Mouse (Mus musculus) midbrain, embryonic 11.5 days (tissue): ENCODE measurements at regions not wholly inside any gene's neighbourhood (a gene's known extent, or its start where the extent isn't known, plus 50 kb on each side); places are given as distances from the start of the nearest gene placed in this dataset.

ENCODE experiments used
- ATAC-seq: fragments of 200-750 bp; cut with Nextera tagmentation; 2 replicates; pipeline ENCODE4 v1.8.0; 2017; ENCODE audit warnings: moderate TSS enrichment, moderate library complexity; ENCODE audit not compliant: low FRiP score
- DNase-seq: peaks from one replicate; pipeline ENCODE4 v3.0.0; 2015; ENCODE audit warnings: low spot score; ENCODE audit errors: missing footprints
- H3K27ac ChIP-seq: fragments of 300-500 bp; sonication (generic); 2 replicates; pipeline ENCODE4 v1.5.1; 2014; ENCODE audit warnings: low read depth, low read length
- H3K27me3 ChIP-seq: fragments of 300-500 bp; sonication (generic); 2 replicates; pipeline ENCODE4 v1.6.1; 2014; ENCODE audit warnings: mild to moderate bottlenecking, low read length, moderate library complexity, mixed read lengths; ENCODE audit not compliant: control insufficient read depth, insufficient read depth
- H3K36me3 ChIP-seq: fragments of 300-500 bp; sonication (generic); 2 replicates; pipeline ENCODE4 v1.6.1; 2014; ENCODE audit warnings: mild to moderate bottlenecking, low read length, moderate library complexity, mixed read lengths; ENCODE audit not compliant: control insufficient read depth, insufficient read depth
- H3K4me1 ChIP-seq: fragments of 300-500 bp; sonication (generic); 2 replicates; pipeline ENCODE4 v1.6.1; 2014; ENCODE audit warnings: low read length; ENCODE audit not compliant: control insufficient read depth, insufficient read depth
- H3K4me2 ChIP-seq: fragments of 300-500 bp; sonication (generic); 2 replicates; pipeline ENCODE4 v1.6.1; 2014; ENCODE audit warnings: mild to moderate bottlenecking, moderate library complexity
- H3K4me3 ChIP-seq: fragments of 300-500 bp; sonication (generic); 2 replicates; pipeline ENCODE4 v1.5.1; 2014; ENCODE audit warnings: low read depth, low read length
- H3K9ac ChIP-seq: fragments of 300-500 bp; sonication (generic); 2 replicates; pipeline ENCODE4 v1.6.1; 2014; ENCODE audit warnings: low read length
- H3K9me3 ChIP-seq: fragments of 300-500 bp; sonication (generic); 2 replicates; pipeline ENCODE4 v1.6.1; 2016; ENCODE audit warnings: low read length; ENCODE audit not compliant: control insufficient read depth
- WGBS: fragments of 180-500 bp; shearing (Covaris S2); extraction: QIAGEN DNeasy Blood & Tissue Kit; methylation state at CpG from one replicate; pipeline ENCODE4 v1.1.7; 2014; 5-methylcytosine and 5-hydroxymethylcytosine counted together

DNA sequence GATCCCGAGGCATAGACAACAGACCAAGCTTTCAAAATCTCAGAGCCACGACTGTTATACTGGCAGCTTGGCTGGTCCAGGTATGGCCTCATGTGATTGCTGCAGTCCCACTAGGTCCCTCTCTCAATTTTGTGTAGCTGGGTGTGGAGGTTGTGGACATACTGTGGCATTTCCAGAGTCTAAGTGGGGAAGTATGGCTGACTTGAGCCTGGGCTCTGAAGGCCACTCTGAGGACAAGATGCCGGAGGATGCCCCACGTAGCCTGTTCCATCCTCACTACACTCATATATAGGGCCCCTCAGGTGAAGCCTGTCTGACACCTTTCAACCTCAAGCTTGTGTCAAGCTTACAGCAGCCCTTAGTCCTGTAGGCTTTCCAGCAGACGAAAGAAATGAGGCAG lies 78.2 kb upstream of the Adam6b start:
- ATAC-seq: no peak

DNA sequence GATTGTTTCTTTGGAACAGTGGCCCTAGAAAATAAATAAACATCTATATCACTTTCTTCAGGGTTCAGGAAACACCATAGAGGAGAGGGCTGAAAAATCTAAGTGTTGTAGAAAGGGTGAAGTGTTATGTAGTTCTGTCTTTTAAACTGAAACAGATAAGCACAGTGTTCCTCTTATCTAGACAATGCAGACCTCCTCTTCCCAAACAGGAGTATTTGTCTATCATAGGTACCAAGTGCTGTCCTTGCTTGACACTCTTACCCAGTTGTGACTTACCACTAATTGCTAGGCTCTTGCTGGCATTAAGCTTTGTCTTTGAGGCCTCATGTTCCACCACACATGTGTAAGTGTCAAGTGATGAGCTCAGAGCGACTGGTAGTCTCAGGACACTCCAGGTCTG lies 75.3 kb upstream of the Adam6b start:
- WGBS: 64% methylated on average over 1 of the region's 1 CpGs
- no peaks in the 10 kb centered on the region; the same call in 1 of the 2 replicates for H3K9me3 ChIP-seq

More for the DNA sequence above, 78.2 kb upstream of the Adam6b start:
- DNase-seq: no peak
- Histone ChIP-seq H3K9me3 (no peaks in the 10 kb centered on the region; the same call in 1 of the 2 replicates), H3K4me3 (no peak overlapping the region), H3K27ac (no peak overlapping the region), H3K4me2 (no peak overlapping the region), H3K36me3 (no peaks in the 10 kb centered on the region), H3K27me3 (no peaks in the 10 kb centered on the region), H3K9ac (no peak overlapping the region), H3K4me1 (no peaks in the 10 kb centered on the region)
- WGBS: 78% methylated on average over 5 of the region's 5 CpGs

DNA sequence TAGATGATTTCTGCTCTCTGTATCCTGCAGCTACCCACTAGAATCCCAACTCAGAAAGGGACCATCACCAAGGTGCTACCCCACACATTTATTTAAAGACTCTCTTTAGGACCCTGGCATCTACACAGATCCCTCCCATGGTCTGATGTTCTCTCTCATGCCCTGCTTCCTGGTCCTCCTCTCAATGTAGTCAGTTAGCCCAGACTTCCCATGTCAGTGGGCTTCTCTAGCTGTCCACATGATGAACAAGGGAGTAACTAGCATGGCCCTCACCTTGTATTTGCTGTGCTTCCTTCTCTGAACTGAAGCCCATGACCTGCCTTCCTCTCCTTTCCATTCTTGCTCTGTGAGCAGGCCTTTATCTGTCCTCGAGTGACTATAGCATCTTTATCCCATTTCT lies 71.8 kb upstream of the Adam6b start:
- WGBS: 61% methylated on average over 1 of the region's 1 CpGs

More for the DNA sequence above, 75.3 kb upstream of the Adam6b start:
- ATAC-seq (no peak), DNase-seq (no peak)
- no peak overlapping the region for H3K4me2 ChIP-seq
- H3K27me3 ChIP-seq: no peaks in the 10 kb centered on the region
- no peak overlapping the region for H3K4me3 ChIP-seq
- no peak overlapping the region for H3K9ac ChIP-seq
- H3K36me3 ChIP-seq: no peaks in the 10 kb centered on the region
- no peaks in the 10 kb centered on the region for H3K4me1 ChIP-seq
- H3K27ac ChIP-seq: no peak overlapping the region

DNA sequence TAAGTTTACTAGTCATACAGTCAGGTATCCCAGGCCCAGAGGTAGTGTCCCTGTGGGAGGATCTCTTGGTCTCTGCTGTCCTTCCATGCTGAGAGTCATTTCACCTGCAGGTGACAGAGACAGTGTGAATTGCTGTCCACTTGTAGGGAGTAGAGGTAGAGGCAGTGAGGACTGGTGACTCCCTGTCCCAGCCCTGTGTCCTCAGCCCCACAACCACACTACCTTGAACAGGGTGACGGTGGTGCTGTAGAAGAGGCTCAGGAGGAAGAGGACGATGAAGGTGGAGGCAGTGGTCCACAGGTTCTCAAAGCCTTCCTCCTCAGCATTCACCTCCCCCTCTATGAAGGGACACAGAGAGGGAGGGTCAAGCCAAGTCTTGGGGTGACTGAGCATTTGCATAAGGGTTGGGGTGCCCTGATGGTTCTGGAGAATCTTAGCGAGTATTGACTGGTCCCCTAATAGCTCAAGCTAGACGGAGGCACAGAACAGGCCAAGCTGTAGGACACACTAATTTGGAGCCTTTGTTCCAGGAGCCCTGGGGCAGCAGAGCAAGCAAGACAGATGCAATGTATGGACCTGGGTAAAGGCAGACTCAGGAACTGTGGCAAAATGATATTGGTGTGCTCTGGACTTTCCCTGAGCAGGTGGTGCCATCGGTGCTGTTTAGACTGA lies 70.4 kb upstream of the Adam6b start:
- no peaks in the 10 kb centered on the region for H3K27me3 ChIP-seq
- no peaks in the 10 kb centered on the region for H3K9me3 ChIP-seq
- ATAC-seq (no peak), DNase-seq (no peak)
- H3K4me3 ChIP-seq: no peak overlapping the region
- no peak overlapping the region for H3K27ac ChIP-seq
- 84% methylated on average over 5 of the region's 5 CpGs for WGBS
- H3K9ac ChIP-seq: no peak overlapping the region
- H3K4me1 ChIP-seq: no peaks in the 10 kb centered on the region
- no peaks in the 10 kb centered on the region for H3K36me3 ChIP-seq
- H3K4me2 ChIP-seq: no peak overlapping the region

More for the DNA sequence above, 71.8 kb upstream of the Adam6b start:
- ATAC-seq: no peak
- Histone ChIP-seq H3K9me3 (no peaks in the 10 kb centered on the region), H3K27ac (no peak overlapping the region), H3K36me3 (no peaks in the 10 kb centered on the region), H3K4me3 (no peak overlapping the region), H3K4me2 (no peak overlapping the region), H3K4me1 (no peaks in the 10 kb centered on the region), H3K27me3 (no peaks in the 10 kb centered on the region), H3K9ac (no peak overlapping the region)
- no peak for DNase-seq

DNA sequence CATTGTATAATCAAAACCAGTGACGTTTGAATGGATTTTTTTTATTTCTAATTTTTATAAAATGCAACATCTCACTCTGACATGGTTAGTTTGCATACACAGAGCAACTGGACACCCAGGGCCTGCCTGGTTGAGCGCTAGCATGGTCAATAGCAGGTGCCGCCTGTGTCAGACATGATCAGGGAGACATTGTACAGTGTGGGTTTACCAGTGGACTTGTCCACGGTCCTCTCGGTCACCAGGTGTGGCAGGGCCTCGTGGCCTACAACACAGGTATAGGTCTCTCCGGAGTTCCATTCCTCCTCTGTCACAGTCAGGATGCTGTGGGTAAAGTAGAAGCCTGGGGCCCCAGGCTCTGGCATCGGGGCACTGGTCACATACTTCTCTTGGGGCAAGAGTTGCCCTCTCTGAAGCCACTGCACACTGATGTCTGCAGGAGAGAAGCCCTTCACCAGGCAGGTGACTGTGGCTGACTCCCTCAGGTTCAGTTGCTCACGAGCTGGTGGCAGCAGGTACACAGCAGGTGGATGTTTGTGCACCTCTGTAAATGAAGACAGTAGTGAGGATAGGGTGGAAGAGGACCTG lies 68.5 kb upstream of the Adam6b start:
- H3K27ac ChIP-seq: no peak overlapping the region
- ATAC-seq: no peak

DNA sequence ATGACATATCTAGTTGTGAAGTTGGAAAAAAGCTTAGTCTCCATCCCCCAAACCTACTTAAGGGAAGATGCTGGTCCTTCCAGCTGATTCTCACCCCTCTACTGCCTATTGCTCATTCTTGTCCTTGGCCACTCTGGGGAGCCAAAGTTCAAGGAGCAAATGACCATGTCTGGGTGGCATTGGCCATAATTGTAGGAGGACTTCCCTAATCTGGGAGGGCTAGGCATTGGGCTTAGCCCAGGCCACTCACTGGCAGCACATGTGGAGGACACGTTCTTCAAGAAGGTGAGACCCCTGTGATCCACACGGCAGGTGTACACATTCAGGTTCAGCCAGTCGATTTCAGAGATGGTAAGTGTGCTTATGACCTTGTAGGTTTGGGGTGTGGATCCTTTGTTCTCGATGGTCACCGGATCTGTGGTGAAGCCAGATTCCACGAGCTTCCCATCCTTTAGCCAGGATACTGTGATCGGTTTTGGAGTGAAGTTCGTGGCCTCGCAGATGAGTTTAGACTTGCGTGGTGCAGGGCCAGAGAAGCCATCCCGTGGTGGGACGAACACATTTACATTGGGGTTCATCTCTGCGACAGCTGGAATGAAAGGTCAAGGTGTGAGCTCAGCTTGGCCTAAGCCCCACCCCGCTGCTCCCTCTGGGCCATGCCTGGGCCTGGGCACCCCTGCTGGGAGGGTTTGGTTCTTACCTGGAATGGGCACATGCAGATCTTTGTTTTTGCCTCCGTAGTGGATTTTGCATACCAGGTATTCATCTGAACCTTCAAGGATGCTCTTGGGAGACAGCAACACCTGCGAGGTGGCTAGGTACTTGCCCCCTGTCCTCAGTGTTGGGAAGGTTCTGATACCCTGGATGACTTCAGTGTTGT lies 67.4 kb upstream of the Adam6b start:
- WGBS: 86% methylated on average over 16 of the region's 16 CpGs

More for the DNA sequence above, 68.5 kb upstream of the Adam6b start:
- Histone ChIP-seq H3K4me1 (no peaks in the 10 kb centered on the region), H3K9ac (no peak overlapping the region), H3K4me3 (no peak overlapping the region), H3K4me2 (no peak overlapping the region), H3K9me3 (no peaks in the 10 kb centered on the region), H3K27me3 (no peaks in the 10 kb centered on the region), H3K36me3 (no peaks in the 10 kb centered on the region)
- 80% methylated on average over 9 of the region's 9 CpGs for WGBS
- DNase-seq: no peak

DNA sequence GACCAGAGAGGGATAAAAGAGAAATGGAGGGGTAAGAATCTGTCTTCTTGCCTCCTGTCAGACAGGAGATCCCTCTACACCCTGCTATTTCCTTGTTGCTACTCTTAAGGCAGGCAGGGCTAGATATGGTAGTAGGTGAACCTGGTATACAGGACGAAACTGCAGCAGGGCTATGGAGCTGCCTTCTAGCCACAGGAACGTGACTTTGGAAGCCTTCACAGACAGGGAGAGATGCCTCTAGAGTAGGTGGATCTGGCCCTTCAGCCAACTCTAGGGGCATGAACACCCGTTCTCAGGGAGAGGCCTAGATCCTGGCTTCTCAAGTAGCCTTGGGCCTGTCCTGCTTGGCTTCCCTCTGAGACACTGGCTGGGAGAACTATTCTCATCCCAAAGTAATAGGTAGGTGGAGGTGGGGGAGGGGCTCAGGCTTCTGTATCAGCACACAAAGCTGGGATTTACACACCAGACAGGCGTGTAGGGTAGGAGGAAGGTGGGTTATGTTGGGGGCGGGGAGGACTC lies 66.5 kb upstream of the Adam6b start:
- ATAC-seq (no peak), DNase-seq (no peak)
- H3K27me3 ChIP-seq: no peaks in the 10 kb centered on the region
- no peaks in the 10 kb centered on the region for H3K4me1 ChIP-seq
- H3K9me3 ChIP-seq: no peaks in the 10 kb centered on the region
- no peak overlapping the region for H3K4me2 ChIP-seq
- H3K4me3 ChIP-seq: no peak overlapping the region
- no peaks in the 10 kb centered on the region for H3K36me3 ChIP-seq
- WGBS: 79% methylated on average over 5 of the region's 5 CpGs
- no peak overlapping the region for H3K9ac ChIP-seq
- H3K27ac ChIP-seq: no peak overlapping the region

More for the DNA sequence above, 67.4 kb upstream of the Adam6b start:
- Histone ChIP-seq H3K9me3 (no peaks in the 10 kb centered on the region), H3K27me3 (no peaks in the 10 kb centered on the region), H3K9ac (no peak overlapping the region), H3K4me3 (no peak overlapping the region), H3K27ac (no peak overlapping the region), H3K36me3 (no peaks in the 10 kb centered on the region), H3K4me1 (no peaks in the 10 kb centered on the region), H3K4me2 (no peak overlapping the region)
- DNase-seq: no peak
- no peak for ATAC-seq

DNA sequence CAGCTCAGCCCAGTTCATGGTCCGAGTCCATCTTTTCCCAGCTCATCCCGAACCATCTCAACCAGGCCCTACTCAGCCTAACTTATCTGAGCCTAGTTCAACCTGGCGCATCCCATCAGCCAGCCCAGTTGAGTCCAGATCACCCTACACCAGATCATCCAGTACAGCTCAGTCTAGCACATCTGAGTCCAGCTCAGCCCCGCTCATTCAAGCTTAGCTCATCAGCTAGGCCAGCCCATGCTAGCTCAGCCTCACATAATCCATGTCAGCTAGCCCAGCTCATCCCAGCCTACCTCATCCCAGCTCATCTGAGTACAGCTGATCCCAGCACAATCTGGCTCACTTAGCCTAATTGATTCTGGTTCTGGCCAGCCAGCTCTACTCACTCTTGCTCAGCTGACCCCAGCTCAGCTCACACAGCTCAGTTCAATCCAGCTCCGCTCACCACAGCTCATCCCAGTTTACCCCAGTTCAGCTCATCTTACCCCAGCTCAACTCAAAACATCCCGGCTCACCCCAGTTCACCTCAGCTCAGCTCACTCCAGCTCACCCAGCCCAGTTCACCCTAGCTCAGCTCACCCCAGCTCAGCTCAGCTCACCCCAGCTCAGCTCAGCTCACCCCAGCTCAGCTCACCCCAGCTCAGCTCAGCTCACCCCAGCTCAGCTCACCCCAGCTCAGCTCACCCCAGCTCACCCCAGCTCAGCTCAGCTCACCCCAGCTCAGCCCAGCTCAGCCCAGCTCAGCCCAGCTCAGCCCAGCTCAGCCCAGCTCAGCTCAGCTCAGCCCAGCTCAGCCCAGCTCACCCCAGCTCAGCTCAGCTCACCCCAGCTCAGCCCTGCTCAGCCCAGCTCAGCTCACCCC lies 65.3 kb upstream of the Adam6b start:
- H3K36me3 ChIP-seq: no peaks in the 10 kb centered on the region
- WGBS: 89% methylated on average over 6 of the region's 6 CpGs
- ATAC-seq (0 out of 2 replicates have a peak, but pooled peaks have one; percentile 16), DNase-seq (no peak)
- no peaks in the 10 kb centered on the region for H3K27me3 ChIP-seq
- no peak overlapping the region for H3K4me3 ChIP-seq
- H3K27ac ChIP-seq: no peak overlapping the region
- H3K9ac ChIP-seq: no peak overlapping the region
- no peak overlapping the region for H3K4me2 ChIP-seq
- no peaks in the 10 kb centered on the region for H3K4me1 ChIP-seq
- H3K9me3 ChIP-seq: no peaks in the 10 kb centered on the region
